Mouse (Mus musculus): ENCODE measurements at regions not wholly inside any gene's neighbourhood (a gene's known extent, or its start where the extent isn't known, plus 50 kb on each side); places are given as distances from the start of the nearest gene placed in this dataset.

DNA sequence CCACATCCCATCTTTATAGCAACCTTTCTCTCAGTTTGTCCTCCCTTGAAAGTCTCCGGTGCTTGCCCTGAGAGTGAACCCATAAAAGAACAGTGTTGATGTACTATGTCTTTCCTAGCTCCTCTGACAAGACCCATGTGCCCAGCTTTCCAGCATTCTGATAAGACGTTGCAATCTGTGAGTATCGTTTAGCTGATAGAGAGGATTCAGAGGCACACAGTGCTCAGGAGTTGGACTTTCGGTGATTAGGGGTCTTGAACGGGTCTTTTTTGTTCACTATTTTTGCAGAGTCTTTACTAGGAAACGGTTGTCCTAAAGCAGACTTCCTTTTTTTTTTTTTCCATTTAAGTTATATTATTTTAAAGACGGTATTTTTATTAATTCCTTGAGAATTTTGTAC, 122.3 kb upstream of the Cpsf6 start:
- TF ChIP-seq GATA4 (IDR thresholded peaks at IDR 0.05; ENCODE audit: insufficient replicate concordance, low read length) = no peak

DNA sequence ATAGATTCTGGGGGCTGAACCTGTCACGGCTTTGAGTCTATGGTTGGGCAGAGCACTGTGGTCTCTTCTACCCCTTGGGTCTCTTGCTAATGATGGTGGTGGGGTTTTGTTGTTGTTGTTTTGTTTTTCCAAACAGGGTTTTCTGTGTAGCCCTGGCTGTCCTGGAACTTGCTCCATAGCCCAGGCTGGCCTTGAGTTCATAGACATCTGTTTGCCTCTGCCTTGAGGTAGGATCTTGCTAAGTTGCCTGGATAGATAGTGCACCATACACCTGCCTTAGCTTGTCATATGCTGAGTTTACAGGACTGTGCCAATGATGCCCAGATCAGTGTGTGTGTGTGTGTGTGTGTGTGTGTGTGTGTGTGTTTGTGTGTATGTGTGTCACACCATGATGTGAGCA, 121.6 kb upstream of the Cpsf6 start:
- TF ChIP-seq GATA4 (IDR thresholded peaks at IDR 0.05; ENCODE audit: insufficient replicate concordance, low read length) = no peak

GRCm38 (mm10) chr10:117500457-117501108, 120.8 kb upstream of the Cpsf6 start:
- TF ChIP-seq GATA4 (IDR thresholded peaks at IDR 0.05; ENCODE audit: insufficient replicate concordance, low read length) = no peak

GRCm38 (mm10) chr10:117499864-117500453, 120.1 kb upstream of the Cpsf6 start:
- TF ChIP-seq GATA4 (IDR thresholded peaks at IDR 0.05; ENCODE audit: insufficient replicate concordance, low read length) = no peak

GRCm38 (mm10) chr10:117499177-117499863, 119.5 kb upstream of the Cpsf6 start:
- TF ChIP-seq GATA4 (IDR thresholded peaks at IDR 0.05; ENCODE audit: insufficient replicate concordance, low read length) = no peak

DNA sequence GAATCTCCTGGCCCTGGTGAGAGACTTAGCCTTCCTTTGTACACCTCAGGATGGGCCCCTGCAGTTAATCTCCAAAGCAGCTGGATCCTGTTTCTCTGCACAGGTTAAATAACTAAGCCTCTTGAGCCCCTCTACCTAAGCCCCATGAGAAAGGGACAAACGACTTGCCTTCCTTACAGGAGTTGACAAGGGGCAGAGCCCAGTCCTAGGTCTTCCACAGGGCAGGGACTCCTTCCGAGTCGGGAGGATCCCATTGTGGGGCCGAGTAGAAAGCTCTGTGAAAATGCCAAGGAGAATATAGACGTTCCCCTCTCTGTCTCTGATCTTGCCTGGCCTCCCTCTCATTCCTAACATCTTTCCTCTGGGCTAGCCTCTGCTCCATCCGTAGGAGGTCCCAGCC, 118.7 kb upstream of the Cpsf6 start:
- no peak for TF ChIP-seq GATA4 (IDR thresholded peaks at IDR 0.05; ENCODE audit: insufficient replicate concordance, low read length)

DNA sequence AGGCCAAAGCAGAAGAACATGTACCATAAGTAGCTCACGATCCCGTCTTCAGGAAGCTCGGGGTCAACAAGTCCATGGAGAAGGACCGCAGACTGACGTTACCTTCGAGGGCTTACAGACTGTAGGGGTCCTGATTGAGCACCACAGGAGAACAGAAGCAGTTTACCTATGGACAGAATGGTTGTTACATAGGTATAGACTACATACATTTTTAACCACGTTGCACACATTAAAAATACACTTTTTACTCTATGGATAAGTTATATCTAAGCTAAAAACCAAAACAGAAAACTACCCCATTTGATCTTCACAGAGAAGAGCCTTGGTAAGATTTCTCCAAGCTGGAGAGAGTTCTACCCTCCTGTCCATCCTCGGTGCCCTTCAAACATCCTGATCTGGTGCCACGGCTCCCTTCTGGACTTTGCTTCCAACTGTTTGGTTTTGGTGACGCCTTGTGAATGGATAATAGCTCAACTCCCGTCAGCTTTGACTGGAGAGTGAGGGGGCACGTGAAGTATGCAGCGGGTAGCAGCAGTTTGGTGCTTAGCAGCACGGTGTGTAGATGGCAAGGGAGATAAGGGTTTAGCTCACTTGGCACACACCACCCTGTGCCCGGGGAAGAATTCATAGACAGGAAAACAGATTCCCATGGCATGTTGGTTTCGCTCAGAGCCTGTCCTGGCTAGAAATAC, 117.9 kb upstream of the Cpsf6 start:
- peak; percentile 64; the same call in 1 of the 2 replicates for TF ChIP-seq GATA4 (IDR thresholded peaks at IDR 0.05; ENCODE audit: insufficient replicate concordance, low read length)

DNA sequence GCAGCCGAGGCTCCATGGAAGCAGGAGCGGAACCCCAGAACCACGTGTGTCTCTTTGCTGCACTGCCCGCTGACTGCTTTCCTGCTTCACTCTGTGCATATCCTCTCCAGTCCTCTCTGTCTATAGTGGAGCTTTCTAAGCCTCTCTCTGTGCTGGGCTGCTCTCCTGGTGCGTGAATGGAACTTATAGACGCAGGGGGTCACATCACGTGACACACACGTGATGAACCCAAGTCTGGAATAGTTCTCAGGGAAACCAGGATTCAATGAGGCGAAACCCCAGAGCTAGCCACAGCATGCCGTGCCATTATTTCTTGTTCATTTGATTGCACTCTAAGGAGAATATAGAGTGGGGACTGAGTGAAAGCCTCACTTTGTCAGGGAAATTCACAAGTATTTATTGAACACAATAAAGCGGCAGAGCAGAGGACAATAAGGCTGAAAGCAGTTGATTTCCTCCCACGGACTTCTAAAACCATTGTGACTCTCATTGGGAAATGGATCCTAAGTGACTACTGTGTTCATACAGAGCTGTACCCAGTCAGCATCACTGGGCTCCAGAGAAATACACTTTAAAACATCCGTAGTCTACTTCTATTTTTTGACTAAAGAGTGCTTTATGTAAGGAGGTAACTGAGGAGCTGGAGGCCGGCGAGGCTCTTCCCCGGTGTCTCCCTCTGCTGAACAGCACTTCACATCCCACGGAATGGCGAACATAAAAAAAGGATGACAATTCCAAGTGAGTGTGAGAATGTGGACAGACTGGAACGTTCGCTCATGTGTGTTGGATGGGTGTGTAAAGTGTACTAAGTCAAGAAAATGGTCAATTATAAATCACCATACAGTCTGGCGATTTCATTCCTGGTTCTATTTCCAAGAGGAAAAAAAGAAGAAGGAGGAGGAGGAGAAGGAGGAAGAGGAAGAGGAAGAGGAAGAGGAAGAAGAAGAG, 116.5 kb upstream of the Cpsf6 start:
- TF ChIP-seq GATA4 (IDR thresholded peaks at IDR 0.05; ENCODE audit: insufficient replicate concordance, low read length) = no peak

DNA sequence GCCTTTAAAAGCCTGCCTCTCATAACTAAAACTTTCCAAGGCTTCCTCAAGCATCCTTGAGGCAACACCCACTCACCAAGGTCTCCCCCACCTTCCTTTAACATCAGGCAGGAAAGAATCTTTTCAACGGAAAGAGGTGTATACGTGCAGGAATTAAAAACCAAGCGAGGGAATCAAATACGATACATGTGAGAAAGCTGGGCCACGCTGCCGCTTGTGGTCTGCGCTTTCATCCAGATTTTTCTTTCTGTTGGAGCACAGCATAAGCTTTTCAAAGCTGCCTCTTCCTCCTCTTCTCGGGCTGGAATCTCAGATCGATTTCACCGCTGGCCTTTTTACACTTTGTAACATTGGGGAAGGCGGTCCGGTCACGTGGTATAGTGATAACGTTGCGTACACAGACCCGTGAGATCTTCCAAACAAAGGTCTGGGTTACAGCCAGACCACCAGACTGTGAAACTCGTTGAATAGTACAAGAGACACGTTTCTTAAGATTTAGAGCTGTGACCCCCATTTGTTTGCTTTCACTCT, 114.4 kb upstream of the Cpsf6 start:
- peak; percentile 55; the same call in 1 of the 2 replicates for TF ChIP-seq GATA4 (IDR thresholded peaks at IDR 0.05; ENCODE audit: insufficient replicate concordance, low read length)

DNA sequence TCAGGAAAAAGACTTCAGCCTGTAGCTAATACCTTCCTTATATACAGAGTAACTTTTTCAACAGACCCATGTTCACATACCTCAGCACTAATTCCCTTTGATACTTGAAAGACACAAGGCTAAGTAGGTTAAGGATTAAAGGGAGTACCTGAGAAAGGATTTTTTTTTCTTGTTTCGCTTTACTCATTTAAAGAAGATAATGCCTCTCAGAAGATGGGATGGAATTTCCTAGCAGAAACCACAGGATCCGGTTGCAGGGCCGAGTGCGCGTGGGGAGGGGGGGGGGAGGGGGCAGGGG, 114.0 kb upstream of the Cpsf6 start:
- no peak for TF ChIP-seq GATA4 (IDR thresholded peaks at IDR 0.05; ENCODE audit: insufficient replicate concordance, low read length)

GRCm38 (mm10) chr10:117493091-117493823, 113.4 kb upstream of the Cpsf6 start:
- no peak for TF ChIP-seq GATA4 (IDR thresholded peaks at IDR 0.05; ENCODE audit: insufficient replicate concordance, low read length)

- no peak for TF ChIP-seq GATA4 (IDR thresholded peaks at IDR 0.05; ENCODE audit: insufficient replicate concordance, low read length)
These were observed 112.7 kb upstream of the Cpsf6 start for GRCm38 (mm10) chr10:117492391-117492990.

- no peak for TF ChIP-seq GATA4 (IDR thresholded peaks at IDR 0.05; ENCODE audit: insufficient replicate concordance, low read length)
These were observed 111.9 kb upstream of the Cpsf6 start for GRCm38 (mm10) chr10:117491711-117492110.

All from liver, adult (tissue).